Mouse (Mus musculus): ENCODE results near the gene P2ry6.

Gene P2ry6

DNA sequence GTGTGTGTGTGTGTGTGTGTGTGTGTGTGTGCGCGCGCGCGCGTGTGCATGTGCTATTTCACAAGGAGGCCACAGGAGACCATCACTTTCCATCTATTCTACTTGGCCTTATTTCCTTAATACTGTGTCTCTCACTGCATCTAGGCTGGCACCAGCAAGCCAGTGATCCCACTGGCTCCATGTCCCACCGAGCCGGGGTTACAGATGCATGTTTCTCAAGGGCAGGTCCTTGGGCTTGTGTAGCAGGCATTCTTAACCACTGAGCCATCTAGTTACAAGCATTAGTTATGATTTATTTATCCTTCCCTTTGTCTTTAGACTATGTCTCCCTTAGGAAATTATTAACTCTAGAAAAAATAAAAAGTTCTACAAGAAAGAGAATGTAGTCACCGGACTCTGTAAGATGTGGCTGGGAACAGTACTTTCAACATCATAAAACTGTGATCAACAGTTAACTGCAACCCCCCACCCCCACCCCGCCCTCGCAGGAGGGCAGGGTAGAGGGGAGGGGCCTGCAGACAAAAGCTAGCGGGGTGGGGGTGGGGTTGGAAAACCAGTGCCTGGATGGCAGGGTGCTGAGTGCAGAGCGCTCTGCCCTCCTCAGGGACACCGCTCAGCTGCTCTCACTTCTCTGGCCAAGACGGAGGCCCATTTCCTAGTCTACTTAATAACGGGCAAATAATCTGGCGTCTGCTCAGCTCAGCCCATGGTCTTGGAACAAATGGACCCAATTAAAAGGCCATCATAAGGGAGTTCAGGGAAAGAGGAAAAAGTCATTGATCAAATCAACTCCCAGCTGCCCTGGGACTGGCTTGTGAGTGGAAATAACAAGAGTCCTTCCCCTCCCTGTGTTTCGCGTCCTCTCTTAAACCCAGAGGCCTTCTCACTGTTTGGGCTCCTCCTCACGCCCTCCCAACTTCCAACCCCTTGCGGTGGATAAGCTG, 10.3 kb upstream of the P2ry6 start:
- DNase-seq = no peak

DNA sequence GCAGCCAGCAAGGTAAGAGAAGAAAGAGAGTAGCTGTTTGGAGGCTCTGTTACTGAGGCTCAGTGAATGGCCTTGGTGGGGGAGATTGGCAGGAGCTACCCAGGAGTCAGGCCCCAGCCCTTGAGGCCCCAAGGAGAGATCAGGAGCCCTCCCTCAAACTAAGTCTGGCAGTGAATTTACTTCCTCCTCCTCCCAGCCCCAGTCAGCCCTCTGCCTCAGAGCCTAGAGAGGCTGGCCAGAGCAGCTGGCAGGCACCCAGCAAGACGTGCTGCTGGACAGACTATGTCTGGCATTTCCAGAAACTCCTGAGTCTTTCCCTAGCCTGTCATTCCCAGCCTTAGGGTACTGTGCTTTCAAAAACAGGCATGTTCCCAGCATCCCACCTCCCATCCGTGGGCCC, 4.7 kb upstream of the P2ry6 start:
- DNase-seq = no peak

DNA sequence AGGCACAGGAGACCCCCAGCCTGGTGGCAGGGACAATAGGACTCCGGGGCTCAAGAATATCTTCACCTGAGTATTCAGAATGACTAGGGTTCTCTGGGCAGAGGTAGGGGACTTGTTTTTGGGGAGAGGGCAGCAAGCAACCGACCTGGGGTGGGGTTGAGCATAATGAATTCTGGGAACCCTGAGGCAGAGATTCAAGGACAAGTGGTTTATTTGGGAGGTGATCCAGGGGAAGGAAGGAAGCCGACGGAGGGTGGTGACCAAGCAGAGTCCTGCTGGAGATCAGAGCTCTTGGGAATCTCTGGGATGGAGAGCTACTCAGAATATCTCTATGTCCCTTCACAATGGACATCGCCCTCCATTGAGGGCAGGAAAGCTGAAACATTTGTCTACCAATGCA, 3.7 kb upstream of the P2ry6 start:
- DNase-seq = no peak

DNA sequence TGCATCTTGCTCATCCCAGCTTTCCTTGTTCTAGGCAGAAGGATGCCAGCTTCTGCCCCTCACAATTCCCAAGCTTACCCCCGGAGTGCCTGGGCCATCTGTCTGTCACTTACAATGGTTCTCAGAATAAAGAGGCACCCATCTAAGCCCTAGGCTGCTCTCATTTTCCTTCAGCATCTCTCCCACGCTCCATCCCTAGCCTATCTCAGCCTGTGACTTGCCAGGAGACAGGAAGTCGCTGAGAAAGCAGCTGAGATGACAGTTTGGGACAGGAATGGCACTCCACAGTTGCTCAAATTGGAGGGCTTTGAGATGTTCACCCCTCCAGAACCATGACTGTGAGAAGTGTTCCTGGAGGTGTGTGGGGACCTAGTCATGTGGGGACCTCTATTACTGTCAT, 1.6 kb downstream of the P2ry6 start:
- DNase-seq = no peak

DNA sequence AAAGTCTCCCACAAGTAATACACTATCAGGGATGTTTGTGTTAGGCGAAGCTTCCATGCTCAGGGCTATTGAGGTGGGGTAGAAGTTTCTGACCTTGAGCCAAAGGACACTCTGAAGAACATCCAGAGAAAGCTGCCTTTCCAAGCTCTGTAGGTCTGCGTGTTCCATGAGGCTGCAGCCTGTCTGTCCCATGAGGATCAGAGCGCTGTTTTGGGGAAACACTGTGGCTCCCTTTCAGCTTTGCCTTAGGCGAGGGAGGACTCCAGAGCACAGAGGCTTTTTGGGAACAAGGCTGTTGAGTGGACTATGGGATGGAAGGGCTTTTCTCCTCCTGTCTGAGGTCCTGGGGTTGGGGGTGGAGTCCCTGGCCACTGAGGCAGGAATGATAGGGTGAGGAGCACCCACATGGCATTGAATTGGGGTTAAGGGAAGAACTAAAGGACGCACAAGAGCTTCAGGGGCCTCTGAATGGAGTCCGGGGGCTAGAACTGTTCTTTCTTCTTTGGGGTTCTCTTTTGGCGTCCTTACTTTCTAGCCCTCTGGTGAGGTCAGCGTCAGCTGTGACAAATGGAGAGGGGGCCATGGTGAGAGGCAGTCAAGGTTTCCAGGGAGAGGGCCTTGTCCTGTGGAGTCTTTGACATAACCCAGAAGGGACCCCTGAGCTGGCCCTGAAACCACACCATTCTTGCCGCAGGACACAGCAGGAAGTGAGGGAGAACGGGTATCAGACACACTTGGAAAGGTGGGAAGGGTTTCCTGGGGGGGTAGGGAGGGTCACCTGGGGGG, 5.4 kb downstream of the P2ry6 start:
- no peak for DNase-seq

DNA sequence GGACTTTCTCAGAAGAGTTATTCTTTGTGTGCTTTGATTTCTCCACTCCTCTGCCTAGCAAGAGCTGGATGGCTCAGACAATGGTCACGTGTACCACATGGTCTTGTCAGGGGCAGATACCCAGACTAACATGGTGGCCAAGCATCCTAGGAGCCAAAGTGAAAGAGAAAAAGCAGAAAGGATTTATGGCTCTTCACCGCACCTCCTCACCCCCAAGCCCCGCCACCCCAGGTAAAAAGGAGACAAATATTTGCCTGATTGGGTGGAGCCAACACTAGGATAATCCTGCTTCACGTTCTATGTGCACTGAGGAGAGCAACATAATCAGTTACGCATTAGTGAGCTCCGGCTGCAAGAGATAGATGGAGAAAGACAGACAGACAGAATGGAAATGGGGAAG, 6.1 kb downstream of the P2ry6 start:
- no peak for DNase-seq

DNA sequence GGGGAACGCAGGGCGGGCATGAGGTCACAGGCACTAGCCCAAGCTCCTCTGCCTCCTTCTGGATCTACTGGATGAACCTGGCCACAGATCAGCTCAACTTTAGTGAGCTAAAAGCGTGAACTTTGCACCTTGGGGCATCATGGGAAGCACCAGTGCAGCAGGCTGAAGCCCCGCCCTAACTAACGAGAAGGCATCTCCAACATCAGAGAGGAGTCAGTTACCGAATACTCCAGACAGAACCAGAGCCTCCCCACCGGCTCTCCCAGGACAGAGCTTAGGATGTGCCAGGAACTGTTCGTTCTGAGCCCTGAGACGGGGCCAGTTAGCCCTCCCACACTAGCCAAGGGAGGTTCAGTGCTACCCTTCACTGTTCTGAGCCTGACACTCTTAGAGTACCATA, 6.6 kb downstream of the P2ry6 start:
- DNase-seq = no peak

DNA sequence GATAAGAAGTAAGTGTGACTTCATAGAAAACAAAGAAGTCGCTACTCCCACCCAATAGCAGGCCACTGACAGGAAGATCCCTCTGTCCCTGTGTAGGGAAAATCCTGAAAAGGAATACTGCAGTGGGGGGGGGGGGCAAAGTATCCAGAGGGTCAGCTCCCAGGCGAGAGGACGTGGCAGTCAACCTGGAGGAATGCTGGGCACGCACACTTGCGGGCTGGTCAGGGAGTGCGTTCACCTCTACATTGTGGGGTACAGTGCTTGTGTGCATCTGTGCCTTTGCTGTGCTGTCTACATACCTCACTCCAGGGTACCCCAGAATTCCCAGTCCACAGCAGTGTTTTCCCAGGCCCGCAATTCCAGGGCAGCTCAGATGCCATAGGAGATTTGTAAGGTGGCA, 8.4 kb downstream of the P2ry6 start:
- no peak for DNase-seq

DNA sequence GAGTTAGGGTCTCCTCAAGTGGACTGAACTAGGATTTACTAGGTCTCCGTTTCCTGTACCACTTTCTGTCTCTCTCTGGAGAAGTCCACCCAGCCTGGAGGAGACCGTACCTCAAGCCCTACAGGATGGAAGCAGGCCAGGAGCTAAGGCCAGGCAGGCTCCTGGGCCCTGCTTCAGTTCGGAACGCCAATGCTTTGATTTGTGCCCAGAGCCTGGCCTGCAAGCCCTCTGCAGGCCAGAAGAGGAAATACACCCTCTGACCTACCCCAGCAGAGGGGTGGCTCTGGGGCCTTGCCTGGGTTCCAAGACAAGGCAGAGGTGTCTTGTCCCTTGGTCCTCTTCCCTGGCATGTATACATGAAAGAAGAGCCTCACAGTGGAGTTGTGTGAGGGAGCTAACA, 9.4 kb downstream of the P2ry6 start:
- DNase-seq = peak; percentile 13

DNA sequence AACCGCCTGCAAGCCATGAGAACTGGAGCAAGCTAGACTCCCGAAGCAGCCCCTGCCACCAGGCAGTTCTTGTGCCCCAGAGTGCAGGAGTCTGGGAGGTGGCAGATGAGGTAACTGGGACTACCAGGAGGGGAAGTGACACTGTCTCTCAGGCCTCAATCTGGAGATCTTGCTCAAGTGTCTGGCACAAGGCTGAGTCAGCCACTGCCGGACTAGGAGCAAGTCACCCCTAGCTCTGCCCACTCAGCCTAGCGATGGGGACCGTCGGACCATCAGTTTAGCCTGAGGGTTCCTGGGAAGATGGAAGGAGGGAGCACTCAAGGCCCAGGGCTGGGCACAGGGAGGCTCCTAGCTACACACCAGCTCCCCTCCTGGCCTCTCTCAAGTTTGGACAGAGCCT, 10.2 kb downstream of the P2ry6 start:
- no peak for DNase-seq

DNA sequence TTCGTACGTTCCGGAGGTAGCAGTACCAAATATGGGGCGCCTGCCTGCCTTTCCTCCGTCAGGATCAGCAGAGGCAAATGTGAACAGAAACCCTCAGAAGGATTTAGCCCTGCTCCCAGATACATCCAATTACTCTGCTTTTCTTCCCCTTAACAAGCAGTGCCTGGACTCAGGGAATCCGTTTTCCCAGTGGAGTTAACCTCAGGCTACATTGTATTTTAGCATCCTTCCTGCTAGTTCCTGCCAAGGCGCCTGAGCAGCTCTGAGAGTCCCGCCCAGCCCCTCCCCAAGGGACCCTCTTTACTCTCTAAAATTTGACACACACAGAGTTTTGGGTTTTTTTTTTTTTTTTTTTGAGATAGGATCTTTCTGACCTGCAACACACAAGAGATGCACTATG, 11.1 kb downstream of the P2ry6 start:
- no peak for DNase-seq

DNA sequence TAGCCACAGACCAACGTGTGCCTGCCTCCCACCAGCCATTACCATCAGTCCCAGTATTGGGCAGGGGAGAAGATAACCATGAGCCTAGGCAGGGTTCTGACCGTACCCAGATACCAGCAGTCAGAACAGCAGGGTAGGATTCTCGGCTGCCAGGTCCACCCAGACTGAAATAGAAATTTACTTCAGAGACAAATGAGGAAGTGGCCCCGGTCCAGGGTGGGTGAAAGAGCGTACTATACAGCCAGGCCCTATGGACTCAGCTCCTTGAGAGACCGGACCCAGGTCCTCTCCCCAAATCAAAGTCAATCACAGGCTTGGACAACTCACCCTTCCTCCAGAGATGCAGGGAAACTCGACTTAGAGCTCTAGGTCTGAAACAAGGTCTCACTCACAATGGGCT, 13.3 kb downstream of the P2ry6 start:
- DNase-seq = no peak

DNA sequence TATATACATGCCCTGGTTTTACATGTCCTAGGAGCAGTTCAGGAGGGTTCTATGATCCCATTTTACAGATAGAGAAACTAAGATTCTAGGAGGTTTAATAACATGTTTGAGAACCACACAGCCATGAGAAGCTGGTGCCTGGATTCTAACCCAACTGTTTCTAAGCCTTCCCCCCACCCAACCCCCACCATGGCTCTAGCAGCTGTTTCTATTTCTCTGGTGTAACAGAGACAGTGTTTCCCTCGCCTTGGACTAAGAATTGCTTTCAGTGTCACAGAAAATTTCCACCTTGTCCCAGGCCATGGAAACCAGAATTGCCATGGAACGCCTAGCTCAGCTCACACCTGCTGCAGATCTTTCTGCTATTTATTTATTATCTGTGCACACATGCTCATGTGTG, 14.0 kb downstream of the P2ry6 start:
- DNase-seq = no peak

DNA sequence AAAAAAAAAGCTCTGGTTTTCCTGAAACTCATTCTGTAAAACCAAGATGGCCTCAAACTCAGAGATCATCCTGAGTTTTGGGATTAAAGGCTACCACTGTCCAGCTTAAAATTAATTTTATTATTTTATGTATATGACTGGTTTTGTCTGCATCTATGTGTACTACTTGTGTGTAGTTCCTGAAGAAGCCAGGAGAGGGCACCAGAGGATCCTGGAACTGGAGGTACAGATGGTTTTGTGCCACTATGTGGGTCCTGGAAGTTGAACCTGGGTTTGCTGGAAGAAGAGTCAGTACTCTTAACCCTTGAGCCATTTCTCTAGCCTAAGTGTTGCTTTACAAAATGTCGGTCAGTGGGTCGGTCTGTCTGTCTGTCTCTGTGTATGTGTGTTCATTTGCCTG, 16.0 kb downstream of the P2ry6 start:
- DNase-seq = no peak

DNA sequence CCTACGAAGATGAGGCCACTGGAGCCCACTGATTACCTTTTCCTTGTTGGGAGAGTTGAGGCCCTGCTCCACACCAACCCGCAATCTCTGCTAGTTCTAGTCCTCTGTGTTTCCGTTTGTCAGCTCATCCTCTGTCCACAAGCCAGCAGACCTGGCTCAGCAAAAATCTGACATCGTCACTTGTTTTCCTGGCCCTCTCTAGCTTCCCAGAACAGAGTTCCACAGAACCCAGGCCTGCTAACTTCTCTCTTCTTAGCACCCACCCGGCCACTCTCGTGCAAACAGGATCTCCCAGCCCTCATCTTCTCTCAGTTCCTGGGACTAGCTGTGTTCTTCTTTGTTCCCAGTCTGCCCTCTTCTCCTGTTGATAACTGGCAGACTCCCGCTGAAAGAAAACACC, 21.8 kb downstream of the P2ry6 start:
- no peak for DNase-seq

DNA sequence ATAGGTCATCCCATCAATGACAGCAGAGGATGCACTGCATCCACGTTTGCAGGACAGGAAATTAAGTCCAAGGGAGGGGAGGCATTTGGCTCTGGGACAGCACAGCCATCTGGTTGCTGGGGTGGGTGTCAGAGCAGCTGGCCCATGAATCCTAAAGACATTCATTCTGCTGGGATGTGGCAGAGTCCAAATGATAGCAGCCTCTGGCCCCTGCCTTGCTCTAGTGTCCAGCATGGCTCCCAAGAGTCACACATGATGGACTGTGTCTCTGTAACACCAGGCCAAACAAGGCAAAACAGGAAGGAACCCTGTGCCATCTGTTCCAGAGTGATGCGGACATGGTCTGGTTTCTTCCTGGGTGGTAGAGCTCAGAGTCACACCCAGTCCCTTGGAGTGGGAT, 22.5 kb downstream of the P2ry6 start:
- DNase-seq = no peak

DNA sequence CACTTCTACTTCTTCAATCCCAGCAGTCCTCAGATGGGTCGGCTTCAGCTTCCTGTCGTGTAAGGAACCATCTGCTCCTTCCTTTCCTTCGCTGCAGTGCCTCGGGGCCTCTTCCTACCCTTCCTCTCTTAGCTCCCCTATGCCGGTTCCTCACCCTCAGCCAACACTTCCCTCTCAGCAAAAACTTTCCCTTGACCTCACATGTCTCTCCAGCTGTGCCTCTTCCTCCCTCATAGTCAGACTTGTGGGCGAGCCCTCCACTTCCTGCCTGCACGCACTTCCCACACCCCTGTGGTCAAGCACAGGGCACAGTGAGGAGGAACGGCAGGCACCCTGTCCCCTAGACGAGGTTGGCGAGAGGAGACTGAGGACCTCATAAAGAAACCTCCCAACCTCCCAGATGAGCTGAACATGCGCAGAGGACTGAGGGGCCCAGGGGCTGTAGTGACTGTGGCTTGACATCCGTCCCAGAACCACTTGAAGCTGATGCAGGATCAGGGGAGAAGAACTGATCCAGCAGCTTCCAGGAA, 23.9 kb downstream of the P2ry6 start:
- no peak for DNase-seq

DNA sequence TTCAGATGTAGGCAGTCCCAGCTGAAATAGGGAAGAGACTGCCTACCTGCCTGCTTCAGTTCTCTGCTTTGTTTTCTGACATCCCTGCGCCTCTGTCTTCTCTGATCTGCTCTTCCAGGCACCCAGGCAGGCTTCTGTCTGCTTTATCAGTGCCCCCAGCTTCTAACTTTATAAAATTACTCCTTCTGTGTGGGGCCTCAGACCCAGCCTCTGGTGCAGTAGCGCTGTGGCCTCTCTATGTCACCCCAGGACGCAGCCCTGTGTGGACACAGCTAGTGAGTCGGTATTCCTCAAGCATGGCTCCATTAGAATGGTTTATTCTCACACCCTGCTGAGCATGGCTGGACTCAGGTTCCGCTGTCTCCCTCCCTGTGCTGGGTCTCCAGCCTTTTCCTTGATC, 24.4 kb downstream of the P2ry6 start:
- DNase-seq = no peak

DNA sequence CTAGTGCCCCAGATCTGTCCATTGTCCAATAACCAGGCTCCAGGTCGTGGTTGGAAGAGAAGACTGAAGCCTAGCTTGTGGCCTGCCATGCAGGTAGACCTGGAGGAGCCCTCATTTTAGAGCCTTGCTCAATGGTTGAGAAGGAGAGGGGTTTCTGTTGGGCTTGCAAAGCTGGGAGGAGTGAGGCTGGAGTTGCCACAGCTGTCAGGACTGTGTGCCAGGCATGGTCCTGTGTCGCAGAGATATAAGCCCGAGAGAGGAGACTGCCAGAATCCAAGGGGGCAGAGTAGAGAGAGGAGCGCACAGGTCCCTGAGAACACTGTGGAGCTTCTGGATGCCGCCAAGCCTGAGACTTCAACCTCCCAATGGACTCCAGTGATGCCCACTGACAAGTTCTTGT, 29.7 kb downstream of the P2ry6 start:
- no peak for DNase-seq

DNA sequence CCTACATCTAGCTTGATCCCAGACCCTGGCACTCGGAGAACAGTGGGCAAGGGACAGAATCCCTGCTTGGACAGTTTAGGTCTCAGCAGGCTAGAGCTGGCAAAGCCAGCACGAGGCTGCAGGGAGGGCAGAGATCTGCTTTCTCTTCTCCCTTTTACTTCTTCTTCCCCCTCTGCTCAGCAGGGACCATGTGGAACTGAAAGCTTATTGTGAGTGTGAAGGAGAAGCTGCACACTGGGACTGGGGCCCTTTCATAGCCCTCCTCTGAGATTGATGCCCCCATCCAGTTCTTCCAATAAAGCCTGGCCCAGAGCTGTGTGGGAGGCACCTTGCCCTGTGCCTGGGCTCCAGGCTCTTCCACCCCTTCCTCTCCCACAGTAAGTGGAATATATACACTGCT, 30.1 kb downstream of the P2ry6 start:
- no peak for DNase-seq

DNA sequence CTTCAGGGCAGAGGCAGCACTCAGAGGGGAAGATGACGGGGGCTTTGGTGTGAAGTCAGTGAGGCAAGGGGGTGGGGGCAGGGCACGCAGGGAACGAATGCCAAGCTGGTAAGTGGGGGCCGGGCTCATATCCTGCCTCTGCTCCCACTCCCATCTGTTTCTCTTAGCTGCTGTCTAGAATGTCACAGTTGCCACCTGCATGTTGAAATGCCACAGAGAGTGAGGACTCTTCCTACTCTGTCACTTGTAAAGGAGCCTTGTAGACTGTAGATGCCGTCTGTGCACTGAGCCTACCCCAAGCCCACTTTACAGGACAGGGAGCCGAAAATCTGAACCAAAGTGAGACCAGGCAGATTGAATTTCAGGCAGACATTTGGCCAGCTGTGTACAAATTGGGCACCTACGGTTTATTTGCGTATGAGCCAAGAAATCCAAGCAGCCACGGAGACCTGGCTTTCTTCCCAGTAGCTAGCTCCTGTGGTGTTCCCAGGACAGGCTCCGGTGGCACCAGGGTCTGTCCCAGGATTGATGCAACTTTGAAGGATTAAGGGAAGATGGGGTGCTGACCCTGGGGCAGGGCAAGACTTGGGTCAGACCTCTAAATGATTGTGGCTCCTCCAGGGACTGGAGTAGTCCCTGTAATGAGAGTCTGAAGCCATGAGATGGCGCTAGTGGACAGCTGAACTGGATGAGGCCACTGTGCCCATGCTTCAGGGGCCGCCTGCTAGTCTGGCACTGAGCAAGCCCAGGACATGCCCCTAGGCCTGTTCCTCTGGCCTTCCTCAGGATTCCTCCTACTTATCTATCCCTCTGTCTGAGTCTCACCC, 31.4 kb downstream of the P2ry6 start:
- peak; percentile 46 for DNase-seq

DNA sequence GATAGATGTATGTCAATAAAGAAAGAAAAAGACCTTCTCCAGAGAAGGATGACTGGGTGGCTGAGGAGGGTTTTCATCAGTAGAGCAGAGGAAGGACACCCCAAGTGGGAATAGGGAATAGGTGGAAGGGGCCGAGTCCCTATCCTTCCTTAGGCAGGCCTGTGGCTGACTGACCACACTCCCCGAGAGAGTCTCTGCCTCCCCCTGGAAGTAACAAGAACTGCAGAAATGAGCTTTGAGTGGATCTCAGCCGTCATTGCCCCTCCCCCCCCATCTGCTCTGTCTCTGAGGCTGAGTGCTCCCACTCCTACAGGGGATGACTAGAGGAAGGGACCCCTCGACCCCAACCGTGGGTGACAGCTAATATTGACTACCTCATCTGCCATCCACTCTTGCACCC, 33.3 kb downstream of the P2ry6 start:
- no peak for DNase-seq

DNA sequence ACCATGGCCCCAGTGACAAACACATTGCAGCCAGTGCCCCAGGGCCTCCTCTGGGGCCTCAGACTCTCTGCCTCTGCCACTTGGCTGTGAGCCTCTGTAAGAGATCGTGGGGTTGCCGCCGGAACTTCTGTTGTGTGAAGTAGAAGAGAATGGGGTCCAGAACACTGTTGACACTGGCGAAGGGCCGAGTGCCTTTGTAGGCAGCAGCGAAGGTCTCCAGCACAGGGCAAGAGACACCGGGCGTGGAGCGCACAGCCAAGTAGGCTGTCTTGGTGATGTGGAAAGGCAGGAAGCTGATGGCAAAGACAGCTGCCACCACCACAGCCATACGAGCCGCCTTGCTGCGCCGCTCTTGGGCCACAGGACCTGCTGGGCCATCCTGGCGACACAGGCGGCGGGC, 36.3 kb downstream of the P2ry6 start:
- DNase-seq = no peak

All from cerebellum, adult 11 months (tissue).